Mouse (Mus musculus) C2C12 (cell line): ENCODE data around the gene Orc1.

Experiments
- CEBPB ChIP-seq: IDR thresholded peaks from one replicate; pipeline ENCODE4 v1.6.1; 2011; ENCODE audit warnings: low read depth, mild to moderate bottlenecking, control low read depth, moderate library complexity
- CTCF ChIP-seq: IDR thresholded peaks from one replicate; pipeline ENCODE4 v1.5.1; 2011; ENCODE audit not compliant: control insufficient read depth, insufficient read depth, insufficient read length
- MAX ChIP-seq: IDR thresholded peaks from one replicate; pipeline ENCODE4 v1.6.1; 2011; ENCODE audit warnings: mild to moderate bottlenecking, control low read depth
- MYOG ChIP-seq: IDR thresholded peaks from one replicate; pipeline ENCODE4 v1.6.1; 2011; ENCODE audit not compliant: control insufficient read depth, insufficient read length; ENCODE audit errors: extremely low read depth
- USF1 ChIP-seq: IDR thresholded peaks from one replicate; pipeline ENCODE4 v1.6.1; 2011; ENCODE audit warnings: low read depth, mild to moderate bottlenecking, control low read depth, moderate library complexity

GRCm38 (mm10) chr4:108631616-108632015 lies 52.4 kb downstream of the Orc1 start:
- TF ChIP-seq CTCF (no peak), MAX (no peak), USF1 (no peak), MYOG (no peak), CEBPB (no peak)
